Mouse (Mus musculus) neural tube, embryonic 15.5 days (tissue): ENCODE data around the gene Ubox5. TPM values are rescaled to one million over a fixed set of nuclear protein-coding genes. Genes with fewer than 3 reads are reported as not detected.

Experiments used
- ATAC-seq: fragments of 200-750 bp; cut with Nextera tagmentation; 2 replicates; pipeline ENCODE4 v1.8.0; 2017; ENCODE audit warnings: mild to moderate bottlenecking, moderate TSS enrichment, moderate library complexity; ENCODE audit not compliant: low FRiP score
- H3K27ac ChIP-seq: fragments of 300-500 bp; sonication (generic); replicated peaks from 2 replicates; pipeline ENCODE4 v1.5.1; 2015; ENCODE audit warnings: mild to moderate bottlenecking, inconsistent platforms
- H3K27me3 ChIP-seq: fragments of 300-500 bp; sonication (generic); replicated peaks from 2 replicates; pipeline ENCODE4 v1.6.1; 2015; ENCODE audit warnings: inconsistent platforms
- H3K36me3 ChIP-seq: fragments of 300-500 bp; sonication (generic); 2 replicates; pipeline ENCODE4 v1.6.1; 2015; ENCODE audit warnings: inconsistent platforms
- H3K4me1 ChIP-seq: fragments of 300-500 bp; sonication (generic); 2 replicates; pipeline ENCODE4 v1.6.1; 2015; ENCODE audit warnings: inconsistent platforms
- H3K4me2 ChIP-seq: fragments of 300-500 bp; sonication (generic); 2 replicates; pipeline ENCODE4 v1.6.1; 2015; ENCODE audit warnings: inconsistent platforms, mild to moderate bottlenecking, moderate library complexity
- H3K4me3 ChIP-seq: fragments of 300-500 bp; sonication (generic); replicated peaks from 2 replicates; pipeline ENCODE4 v1.5.1; 2015; ENCODE audit warnings: mild to moderate bottlenecking, inconsistent platforms
- H3K9ac ChIP-seq: fragments of 300-500 bp; sonication (generic); replicated peaks from 2 replicates; pipeline ENCODE4 v1.6.1; 2015; ENCODE audit warnings: mild to moderate bottlenecking, inconsistent platforms
- H3K9me3 ChIP-seq: fragments of 300-500 bp; sonication (generic); replicated peaks from 2 replicates; pipeline ENCODE4 v1.6.1; 2016; ENCODE audit warnings: inconsistent platforms
- WGBS: fragments of 180-500 bp; shearing (Covaris S2); methylation state at CpG from one replicate; pipeline ENCODE4 v1.1.7; 2015; ENCODE audit warnings: mixed read lengths; 5-methylcytosine and 5-hydroxymethylcytosine counted together
- polyA plus RNA-seq: library from polyadenylated mRNA; unstranded; fragments of >200 nt; fragmentation: Nextera tagmentation; extraction: Ambion mirVana; gene quantifications from 2 replicates; pipeline ENCODE4 v1.2.1, GENCODE M21; 2015

The Ubox5 gene
- polyA plus RNA-seq, result 10.0 and 11.3 TPM in 2 replicates

DNA sequence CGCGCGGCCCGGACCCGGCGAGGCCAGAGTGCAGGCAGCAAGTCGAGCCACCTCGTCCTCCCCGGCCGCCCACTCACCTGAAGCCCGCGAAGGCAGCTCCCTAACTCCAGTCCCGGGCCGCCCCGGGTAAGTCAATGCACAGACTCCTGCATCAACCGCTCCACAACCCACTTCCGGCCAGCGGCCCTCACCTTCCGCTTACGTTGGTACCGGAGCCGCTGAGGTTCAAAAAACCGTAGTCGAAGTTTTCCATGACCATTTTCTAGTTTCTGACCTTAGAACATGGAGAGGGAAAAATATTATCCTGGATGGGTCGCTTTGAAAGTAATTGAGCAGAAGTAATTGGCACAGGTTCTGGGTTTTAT lies at the start of gene Ubox5, which contains the start of gene Fastkd5:
Gene Ubox5, minus strand, starts transcription at position 200 of the 365 bp plus-strand sequence.
Gene Fastkd5, minus strand, starts transcription at position 189 of the 365 bp plus-strand sequence.
- Histone ChIP-seq H3K27me3 (peaks cover 14% of the 10 kb centered on the region), H3K9me3 (no peaks in the 10 kb centered on the region), H3K4me1 (peaks cover 22% of the 10 kb centered on the region), H3K27ac (peak within 1 kb of the TSS; percentile 80), H3K9ac (peak within 1 kb of the TSS; percentile 81), H3K4me3 (peak within 1 kb of the TSS; percentile 80), H3K4me2 (peak within 1 kb of the TSS; percentile 91), H3K36me3 (peaks cover 26% of the 10 kb centered on the region)
- peak; percentile 83 for ATAC-seq
- under 1% methylated on average over 25 of the region's 25 CpGs for WGBS

DNA sequence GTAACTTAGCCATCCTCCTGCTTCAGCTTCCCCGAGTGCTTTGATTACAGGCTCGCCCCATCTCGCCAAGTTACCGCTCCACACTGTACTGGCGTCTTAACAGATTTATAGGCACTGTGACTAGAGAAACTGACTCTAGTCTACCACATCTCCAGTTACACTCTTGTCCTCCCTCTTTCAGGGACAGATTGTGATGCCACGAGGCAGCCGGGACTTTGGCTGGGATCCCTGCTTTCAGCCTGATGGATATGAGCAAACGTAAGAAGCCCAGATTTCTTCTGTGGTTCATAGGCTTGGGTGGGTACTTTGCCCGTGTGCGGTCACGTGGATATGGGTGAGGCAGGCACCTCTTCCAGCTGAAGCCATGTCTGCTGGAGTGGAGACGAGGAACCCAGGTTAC lies 49.3 kb upstream of the Ubox5 start:
- 96% methylated on average over 12 of the region's 12 CpGs for WGBS
- no peak for ATAC-seq
- no peak overlapping the region for H3K4me2 ChIP-seq

DNA sequence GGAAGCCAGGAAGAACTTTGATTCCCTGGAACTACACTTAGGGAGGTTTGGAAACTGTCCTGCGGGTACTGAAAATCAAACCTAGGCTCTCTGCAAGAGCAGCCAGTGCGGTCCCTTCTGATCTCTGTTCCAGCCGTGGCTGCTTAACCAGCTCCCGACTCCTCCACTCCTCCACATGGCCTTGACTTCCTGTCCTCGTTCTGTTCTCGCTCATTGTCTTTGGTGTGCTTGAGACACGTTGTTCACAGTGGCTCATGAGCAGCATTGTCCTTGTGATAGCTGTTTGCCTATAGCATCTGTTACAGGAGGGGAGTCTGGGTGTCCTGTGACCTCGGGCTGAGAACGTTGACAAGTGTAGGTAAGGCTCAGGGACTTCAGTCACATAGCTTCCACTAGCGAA lies 47.4 kb upstream of the Ubox5 start:
- WGBS, result 92% methylated on average over 10 of the region's 10 CpGs
- Histone ChIP-seq H3K9ac (no peak overlapping the region), H3K4me3 (no peak overlapping the region), H3K4me2 (no peak overlapping the region), H3K4me1 (no peaks in the 10 kb centered on the region), H3K27ac (no peak overlapping the region), H3K36me3 (peaks cover 96% of the 10 kb centered on the region), H3K27me3 (no peaks in the 10 kb centered on the region), H3K9me3 (no peaks in the 10 kb centered on the region)
- ATAC-seq, result no peak

More for the DNA sequence above, 49.3 kb upstream of the Ubox5 start:
- Histone ChIP-seq H3K27me3 (no peaks in the 10 kb centered on the region), H3K9me3 (no peaks in the 10 kb centered on the region), H3K4me3 (no peak overlapping the region), H3K9ac (no peak overlapping the region), H3K4me1 (no peaks in the 10 kb centered on the region), H3K36me3 (peaks cover 97% of the 10 kb centered on the region), H3K27ac (no peak overlapping the region)

DNA sequence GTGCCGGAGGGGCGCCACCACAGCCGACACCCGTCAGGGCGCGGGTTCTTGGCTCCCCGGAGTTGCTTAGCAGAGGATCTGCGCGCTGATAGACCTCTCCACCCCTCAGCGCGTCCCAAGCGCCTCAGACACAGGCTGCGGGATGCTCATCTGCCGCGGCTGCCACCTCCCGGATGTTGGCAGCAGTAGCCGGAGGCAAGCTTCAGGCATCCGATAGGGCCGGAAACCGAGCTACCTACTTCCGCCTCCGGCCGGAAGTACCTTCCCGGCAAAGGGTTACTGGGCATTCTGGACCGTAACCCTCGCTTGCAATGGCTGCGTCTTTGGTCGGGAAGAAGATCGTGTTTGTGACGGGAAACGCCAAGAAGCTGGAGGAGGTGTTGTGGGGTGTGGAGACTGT lies 37.7 kb upstream of the Ubox5 start, which contains the start of gene Itpa:
Gene Itpa, plus strand, starts transcription at position 52 of the 400 bp plus-strand sequence.
- WGBS, result 1% methylated on average over 31 of the region's 31 CpGs
- Histone ChIP-seq H3K4me2 (peak within 1 kb of the TSS; percentile 84), H3K36me3 (peaks cover 13% of the 10 kb centered on the region), H3K4me1 (peaks cover 47% of the 10 kb centered on the region), H3K4me3 (peak within 1 kb of the TSS; percentile 75), H3K9ac (peak within 1 kb of the TSS; percentile 75), H3K27me3 (no peaks in the 10 kb centered on the region), H3K9me3 (no peaks in the 10 kb centered on the region), H3K27ac (peak within 1 kb of the TSS; percentile 91)
- peak; percentile 74 for ATAC-seq

DNA sequence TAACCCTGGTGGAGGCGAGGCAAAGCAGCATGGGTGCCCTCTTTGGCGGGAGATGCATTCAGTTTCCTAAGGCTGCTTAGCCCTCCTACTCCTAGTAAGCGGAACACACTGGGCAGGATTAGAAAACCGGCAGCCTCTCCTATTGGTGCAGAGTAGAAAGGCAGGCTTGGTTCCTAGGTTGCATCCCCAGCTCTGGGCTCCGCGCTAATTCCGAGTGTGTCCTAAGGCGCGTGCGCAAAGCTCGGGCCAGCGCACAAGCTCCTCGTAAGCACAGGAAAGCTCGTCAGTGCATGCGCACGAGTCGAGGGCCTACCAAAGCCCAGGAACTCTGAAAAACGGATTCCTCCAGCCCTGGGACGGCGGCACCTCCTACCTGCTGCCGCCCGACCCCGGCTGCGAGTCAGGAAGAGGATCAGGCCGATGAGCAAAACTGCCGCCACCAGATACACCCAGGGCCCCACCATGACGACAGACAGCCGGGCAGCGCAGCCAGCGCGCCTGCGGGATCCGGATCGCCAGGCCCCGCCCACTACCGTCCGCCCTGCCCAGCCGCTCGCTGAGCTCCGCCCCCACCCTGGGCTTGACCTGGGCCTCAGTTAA lies 34.4 kb upstream of the Ubox5 start, which contains the start of gene Ddrgk1:
Gene Ddrgk1, minus strand, starts transcription at position 558 of the 600 bp plus-strand sequence.
- Histone ChIP-seq H3K4me2 (peak within 1 kb of the TSS; percentile 85), H3K4me1 (peaks cover 49% of the 10 kb centered on the region), H3K4me3 (peak within 1 kb of the TSS; percentile 70), H3K36me3 (peaks cover 26% of the 10 kb centered on the region), H3K27me3 (no peaks in the 10 kb centered on the region), H3K9me3 (no peaks in the 10 kb centered on the region), H3K9ac (peak within 1 kb of the TSS; percentile 94), H3K27ac (peak within 1 kb of the TSS; percentile 100)
- 0% methylated on average over 40 of the region's 40 CpGs for WGBS
- peak; percentile 95 for ATAC-seq

DNA sequence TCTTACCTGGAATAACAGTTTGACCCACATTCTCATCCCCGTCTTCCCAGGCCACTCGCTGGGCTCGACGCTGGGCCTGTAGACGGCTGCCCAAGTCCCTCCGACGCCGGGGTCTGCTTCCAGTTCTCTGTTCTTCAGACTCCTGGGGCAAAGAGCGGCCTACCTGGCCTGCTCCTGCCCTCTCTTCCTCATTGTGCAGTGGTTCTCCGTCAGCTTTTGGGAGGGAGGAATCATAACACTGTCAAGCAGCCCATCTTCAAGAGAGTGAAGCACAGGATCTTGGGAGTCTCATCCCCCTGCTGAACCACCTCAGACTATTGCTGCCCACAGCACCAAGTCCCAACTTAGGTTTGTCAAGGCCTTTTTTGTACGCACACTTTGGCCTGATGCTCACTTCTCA lies 33.5 kb upstream of the Ubox5 start:
- Histone ChIP-seq H3K4me2 (peak overlapping the region; percentile 85), H3K4me1 (peaks cover 40% of the 10 kb centered on the region), H3K36me3 (peaks cover 34% of the 10 kb centered on the region), H3K9me3 (no peaks in the 10 kb centered on the region), H3K27me3 (no peaks in the 10 kb centered on the region), H3K27ac (peak overlapping the region; percentile 100), H3K4me3 (peak overlapping the region; percentile 70), H3K9ac (peak overlapping the region; percentile 94)
- WGBS, result 90% methylated on average over 11 of the region's 11 CpGs
- no peak for ATAC-seq

DNA sequence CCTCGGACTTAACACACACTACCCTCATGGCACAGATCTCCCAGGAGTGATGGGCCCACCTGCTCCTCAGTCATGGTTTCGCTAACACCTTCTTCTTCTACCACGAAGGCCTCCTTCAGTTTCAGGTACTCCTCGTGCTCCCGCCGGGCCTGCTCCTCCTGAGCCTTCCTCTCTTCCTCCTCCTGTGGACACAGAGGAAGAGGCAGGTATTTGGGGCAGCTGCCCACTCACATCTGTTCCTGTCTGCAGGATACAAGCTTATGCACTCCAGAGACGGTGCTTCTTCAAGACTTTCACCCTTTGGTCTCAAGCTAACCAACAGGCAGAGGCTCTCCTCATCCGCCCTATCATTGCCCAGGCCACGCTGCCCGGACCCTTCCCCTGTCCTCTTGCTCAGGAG lies 28.7 kb upstream of the Ubox5 start:
- WGBS, result 97% methylated on average over 10 of the region's 10 CpGs
- H3K4me1 ChIP-seq, result peaks cover 19% of the 10 kb centered on the region
- no peak overlapping the region for H3K4me2 ChIP-seq
- H3K36me3 ChIP-seq, result peaks cover 80% of the 10 kb centered on the region
- no peak overlapping the region for H3K27ac ChIP-seq
- H3K4me3 ChIP-seq, result no peak overlapping the region
- no peak for ATAC-seq
- H3K27me3 ChIP-seq, result no peaks in the 10 kb centered on the region
- H3K9me3 ChIP-seq, result no peaks in the 10 kb centered on the region
- H3K9ac ChIP-seq, result no peak overlapping the region

DNA sequence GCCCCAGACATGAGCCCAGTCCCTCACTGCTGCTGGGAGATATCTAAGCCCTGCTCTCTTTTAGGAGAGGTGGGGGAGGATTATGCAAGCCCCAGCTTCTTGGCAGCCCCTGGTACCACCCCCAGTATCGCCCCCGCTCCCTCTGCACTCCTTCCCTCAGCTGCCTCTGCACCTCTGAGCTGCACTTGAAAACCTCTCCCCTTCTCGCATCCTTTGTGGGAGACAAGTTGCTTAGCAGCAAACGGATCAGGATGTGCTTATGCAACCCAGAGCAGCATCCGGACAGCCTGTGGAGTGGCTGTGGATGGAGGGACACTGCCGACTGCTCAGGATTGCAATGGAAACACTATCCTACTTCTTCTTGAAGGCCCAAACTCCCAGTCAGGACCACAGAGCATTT lies 27.7 kb upstream of the Ubox5 start:
- ATAC-seq, result no peak
- Histone ChIP-seq H3K27ac (no peak overlapping the region), H3K9ac (no peak overlapping the region), H3K4me1 (peaks cover 9% of the 10 kb centered on the region), H3K4me2 (no peak overlapping the region), H3K36me3 (peaks cover 87% of the 10 kb centered on the region), H3K27me3 (no peaks in the 10 kb centered on the region), H3K9me3 (no peaks in the 10 kb centered on the region), H3K4me3 (no peak overlapping the region)
- 94% methylated on average over 6 of the region's 6 CpGs for WGBS

DNA sequence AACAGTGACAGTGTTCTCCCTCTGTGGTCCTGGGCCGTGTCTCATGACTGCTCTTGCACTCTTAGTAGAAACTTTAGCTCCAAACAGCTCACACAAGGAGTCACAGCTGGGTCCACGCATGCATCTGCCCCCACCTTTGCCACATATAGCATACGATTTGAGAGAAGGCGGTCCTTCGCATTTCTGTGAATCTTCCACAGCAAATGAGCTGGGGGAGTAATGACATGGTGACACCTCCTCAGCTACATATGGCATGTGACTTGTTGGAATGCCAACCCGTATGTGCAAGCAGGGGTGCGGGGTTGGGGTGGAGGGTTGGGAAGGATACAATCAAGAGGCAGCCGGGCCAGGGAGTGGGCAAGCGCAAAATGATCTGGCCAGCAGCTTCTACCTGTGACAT lies 26.7 kb upstream of the Ubox5 start:
- H3K4me3 ChIP-seq, result no peak overlapping the region
- H3K27me3 ChIP-seq, result no peaks in the 10 kb centered on the region
- ATAC-seq, result no peak
- no peak overlapping the region for H3K4me2 ChIP-seq
- no peaks in the 10 kb centered on the region for H3K9me3 ChIP-seq
- no peaks in the 10 kb centered on the region for H3K4me1 ChIP-seq
- no peak overlapping the region for H3K9ac ChIP-seq
- WGBS, result 97% methylated on average over 9 of the region's 9 CpGs
- H3K27ac ChIP-seq, result no peak overlapping the region
- peaks cover 84% of the 10 kb centered on the region for H3K36me3 ChIP-seq

DNA sequence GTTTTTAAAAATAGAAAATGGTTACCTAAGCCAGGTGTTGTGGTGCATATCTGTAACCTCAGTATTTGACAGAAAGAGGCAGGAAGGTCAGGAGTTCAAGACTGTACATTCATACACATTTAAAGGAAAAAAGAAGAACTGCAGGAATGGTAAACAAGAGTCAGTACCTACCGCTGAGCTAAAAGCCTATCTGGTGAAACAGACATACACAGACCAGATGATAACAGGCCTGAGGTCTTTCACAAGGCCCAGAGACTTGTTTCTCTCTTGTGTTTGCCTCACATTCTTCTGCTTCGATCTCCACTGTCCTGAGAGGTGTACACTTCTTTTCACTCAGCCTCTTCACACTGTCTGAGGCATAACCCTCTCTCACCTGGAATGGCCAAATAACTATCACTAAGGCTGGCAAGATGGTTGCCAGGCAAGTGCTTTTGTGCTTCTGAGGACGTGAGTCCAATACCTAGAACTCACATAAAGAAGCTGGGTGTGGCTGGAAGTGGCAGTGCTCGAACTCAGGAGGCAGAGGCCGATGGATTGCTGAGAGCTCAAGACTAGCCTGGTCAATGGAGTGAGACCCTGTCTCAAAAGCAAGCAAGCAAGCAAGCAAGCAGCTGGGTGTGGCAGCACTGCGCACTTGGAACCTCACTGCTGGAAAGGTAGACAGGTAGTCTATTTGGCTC lies 26.0 kb upstream of the Ubox5 start:
- Histone ChIP-seq H3K9ac (no peak overlapping the region), H3K36me3 (peaks cover 85% of the 10 kb centered on the region), H3K4me2 (no peak overlapping the region), H3K4me3 (no peak overlapping the region), H3K4me1 (no peaks in the 10 kb centered on the region), H3K27me3 (no peaks in the 10 kb centered on the region), H3K27ac (no peak overlapping the region), H3K9me3 (no peaks in the 10 kb centered on the region)
- no peak for ATAC-seq
- 97% methylated on average over 6 of the region's 6 CpGs for WGBS

DNA sequence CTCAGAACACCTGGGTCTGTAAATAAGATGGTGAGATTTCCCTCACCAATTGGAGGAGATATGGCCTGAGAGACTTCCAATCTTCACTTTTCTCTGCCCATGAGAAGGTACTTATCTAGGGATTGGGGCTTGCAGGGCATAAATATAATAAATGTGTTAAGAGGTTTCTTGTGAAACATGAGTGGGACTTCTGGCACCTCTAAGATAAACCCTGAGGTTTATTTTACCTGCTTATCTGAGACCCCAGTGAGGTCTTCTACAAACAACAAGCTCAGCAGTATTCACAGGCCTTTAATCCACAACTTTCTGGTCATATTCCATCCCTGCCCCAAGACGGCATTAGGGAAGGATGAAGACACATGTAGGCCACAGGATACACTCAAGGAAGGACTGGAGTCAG lies 23.9 kb upstream of the Ubox5 start:
- no peaks in the 10 kb centered on the region for H3K9me3 ChIP-seq
- ATAC-seq, result no peak
- H3K27me3 ChIP-seq, result no peaks in the 10 kb centered on the region
- no peak overlapping the region for H3K9ac ChIP-seq
- WGBS, result 91% methylated on average over 1 of the region's 1 CpGs
- no peak overlapping the region for H3K27ac ChIP-seq
- no peak overlapping the region for H3K4me2 ChIP-seq
- H3K4me3 ChIP-seq, result no peak overlapping the region
- peaks cover 79% of the 10 kb centered on the region for H3K36me3 ChIP-seq
- H3K4me1 ChIP-seq, result no peaks in the 10 kb centered on the region

DNA sequence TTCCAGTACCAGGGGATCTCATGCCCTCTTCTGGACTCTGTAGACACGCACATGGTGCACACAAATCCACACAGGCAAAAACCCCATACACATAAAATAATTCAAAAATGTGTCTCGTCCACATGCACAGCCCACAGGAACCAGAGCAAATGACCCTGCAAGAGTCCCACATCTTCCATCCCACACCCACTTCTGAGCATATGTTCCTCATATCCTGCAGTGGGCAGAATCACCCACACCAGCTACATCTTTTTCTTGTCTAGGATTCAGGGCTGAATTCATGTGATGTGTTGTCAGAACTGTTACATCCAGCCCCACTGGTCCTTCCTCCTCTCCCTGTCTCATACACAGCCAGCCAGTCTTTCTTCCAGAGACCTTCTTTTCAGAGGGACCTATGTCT lies 23.5 kb upstream of the Ubox5 start:
- WGBS, result 97% methylated on average over 2 of the region's 2 CpGs
- no peaks in the 10 kb centered on the region for H3K27me3 ChIP-seq

More for the DNA sequence above, 23.5 kb upstream of the Ubox5 start:
- H3K4me2 ChIP-seq, result no peak overlapping the region
- H3K27ac ChIP-seq, result no peak overlapping the region
- H3K4me1 ChIP-seq, result no peaks in the 10 kb centered on the region
- ATAC-seq, result no peak
- no peaks in the 10 kb centered on the region for H3K9me3 ChIP-seq
- H3K9ac ChIP-seq, result no peak overlapping the region
- peaks cover 74% of the 10 kb centered on the region for H3K36me3 ChIP-seq
- no peak overlapping the region for H3K4me3 ChIP-seq
